ENCODE assay signal across 10 mouse cellular contexts in genomic region chr10:42951078-42952045, GRCm38 (mm10).
DNase-seq lines count a peak whose midpoint lies in the region; ATAC-seq and TF ChIP-seq lines count a peak whose summit lies in the region.
"Had no signal": no experiment of that assay in that cellular context is flagged by ENCODE, and none has a peak within 500 bp of the region (broad histone marks: within the 10 kb centered on the region; RNA-seq: fewer than 3 reads in every experiment).

No protein-coding gene starts in this region.

- no peak for TF ChIP-seq POLR2A in cerebellum, adult 2 months (IDR thresholded peaks at IDR 0.05; ENCODE audit: borderline replicate concordance, insufficient read depth, low read length)

- no peak overlapping the region for H3K9ac ChIP-seq in embryonic facial prominence, embryonic 15.5 days

- H3K4me2 ChIP-seq in embryonic facial prominence, embryonic 15.5 days (replicated peaks) = no peak overlapping the region; the same call in 1 of the 2 replicates

- peak overlapping the region; percentile 55; the same call in 1 of the 2 replicates for H3K27ac ChIP-seq in embryonic facial prominence, embryonic 15.5 days (replicated peaks)
- no peak overlapping the region for H3K27ac ChIP-seq in cerebellum, adult 2 months (ENCODE audit: insufficient read depth, low read length)
- H3K27ac ChIP-seq in left cerebral cortex, adult 2 months = no peak overlapping the region

- intact Hi-C loops in left cerebral cortex, adult 2 months (cut with DNase I) = loop anchor here (10.0 kb wide), 1 partner anchor 433 kb away; no protein-coding TSS in a partner anchor

- no peak for DNase-seq in frontal cortex, postnatal 10 days (ENCODE audit: low spot score in 2 of 2)
- peak; percentile 46 for DNase-seq in 3134 (ENCODE audit: extremely low read depth, insufficient read length, low spot score)
- peak; percentile 51 for DNase-seq in mesoderm, embryonic 11.5 days (ENCODE audit: low read depth, low spot score)
- no peak for DNase-seq in cerebellum, adult 2 months
- no peak for DNase-seq in left cerebral cortex, adult 2 months (ENCODE audit: extremely low spot score in 1 of 2, low spot score in 2 of 2)
- no peak for DNase-seq in urinary bladder, adult 2 months (ENCODE audit: low spot score)
- DNase-seq: cerebellum, postnatal 36 days had no signal

- no peak for TF ChIP-seq CTCF in cerebellum, adult 2 months (IDR thresholded peaks at IDR 0.05; ENCODE audit: borderline replicate concordance, insufficient read depth, low read depth, low read length)
- no peak for TF ChIP-seq CTCF in left cerebral cortex, adult 2 months (IDR thresholded peaks at IDR 0.05)

- no peaks in the 10 kb centered on the region for H3K36me3 ChIP-seq in embryonic facial prominence, embryonic 15.5 days

- no peak overlapping the region for H3K4me3 ChIP-seq in embryonic facial prominence, embryonic 15.5 days (replicated peaks)
- H3K4me3 ChIP-seq in cerebellum, adult 2 months (replicated peaks; ENCODE audit: insufficient read depth, low read depth, low read length) = no peak overlapping the region
- no peak overlapping the region for H3K4me3 ChIP-seq in left cerebral cortex, adult 2 months

- H3K4me1 ChIP-seq in embryonic facial prominence, embryonic 15.5 days = peaks cover 32% of the 10 kb centered on the region
- no peaks in the 10 kb centered on the region for H3K4me1 ChIP-seq in cerebellum, adult 2 months (ENCODE audit: control insufficient read depth, insufficient read depth, low read length)

- H3K9me3 ChIP-seq in embryonic facial prominence, embryonic 15.5 days (replicated peaks) = no peaks in the 10 kb centered on the region

- 50% methylated on average over 20 of the region's 20 CpGs for WGBS in embryonic facial prominence, embryonic 15.5 days
- 67% methylated on average over 20 of the region's 20 CpGs for WGBS in cerebellum, adult 2 months

- ATAC-seq in frontal cortex, adult (ENCODE audit: low TSS enrichment) = peak; percentile 97
- ATAC-seq in embryonic facial prominence, embryonic 15.5 days (ENCODE audit: insufficient number of reproducible peaks, low FRiP score, low TSS enrichment, low read depth) = peak; percentile 59; the same call in 1 of the 2 replicates
- ATAC-seq: CD4-positive, CD25-positive, alpha-beta regulatory T cell, adult 4 months had no signal

- no peaks in the 10 kb centered on the region for H3K27me3 ChIP-seq in embryonic facial prominence, embryonic 15.5 days
- no peaks in the 10 kb centered on the region for H3K27me3 ChIP-seq in cerebellum, adult 2 months (ENCODE audit: control insufficient read depth, insufficient read depth, low read length)

Comparison
In these comparisons a context has a peak if more than half of its experiments do, and no peak if none do; other contexts are left out.
1. DNase-seq: peak in 3134 (single experiment) and mesoderm, embryonic 11.5 days (single experiment); none in frontal cortex, postnatal 10 days (0 of 2), cerebellum, adult 2 months (0 of 2), left cerebral cortex, adult 2 months (0 of 2) and urinary bladder, adult 2 months (single experiment).